27 mouse cellular contexts compared by ENCODE assay signal in the genomic region with DNA sequence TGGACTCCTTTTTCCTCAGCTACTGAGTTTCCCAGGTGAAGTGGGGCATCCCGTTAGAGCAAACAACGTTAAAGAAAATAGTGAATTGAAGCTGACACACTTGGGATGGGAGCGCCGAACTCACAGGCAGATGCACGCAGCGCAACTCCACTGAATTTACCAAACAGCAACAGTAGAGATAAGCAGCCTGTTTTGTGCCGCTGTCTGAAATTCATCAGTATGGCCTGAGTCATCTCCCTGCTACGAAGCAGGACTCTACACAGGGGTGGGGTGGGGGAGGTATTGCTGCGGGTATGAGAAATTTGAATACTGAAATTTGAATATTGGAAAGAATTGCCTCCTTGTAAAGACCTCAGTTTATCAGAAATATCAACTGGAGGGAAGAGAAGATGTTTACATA. TPM values are rescaled to one million over a fixed set of nuclear protein-coding genes. Genes with fewer than 3 reads are reported as not detected.
"Had no signal": no experiment of that assay in that cellular context is flagged by ENCODE, and none has a peak within 500 bp of the region (broad histone marks: within the 10 kb centered on the region; RNA-seq: fewer than 3 reads in every experiment).

No protein-coding gene starts in this region.

- H3K27ac ChIP-seq: lung, embryonic 15.5 days; macrophage; midbrain, embryonic 12.5 days; neural tube, embryonic 12.5 days had no signal

- H3K4me3 ChIP-seq: lung, embryonic 15.5 days; megakaryocyte, embryonic 14.5 days; midbrain, embryonic 12.5 days; neural tube, embryonic 12.5 days had no signal

- H3K9me3 ChIP-seq: lung, embryonic 15.5 days; megakaryocyte, embryonic 14.5 days; midbrain, embryonic 12.5 days; neural tube, embryonic 12.5 days had no signal

- H3K9ac ChIP-seq: liver, postnatal 0 days; lung, embryonic 15.5 days; midbrain, embryonic 12.5 days; neural tube, embryonic 12.5 days had no signal

- DNase-seq: liver, postnatal 0 days; lung, adult 2 months; lung, postnatal 14 days; lung, postnatal 36 days; midbrain, embryonic 14.5 days; retina, postnatal 1 day; right cerebral cortex, adult 18-20 months; right cerebral cortex, postnatal 25 days; right cerebral cortex, postnatal 4 days; spleen, adult 18-20 months; thymus, adult 18-20 months; thymus, postnatal 14 days; thymus, postnatal 36 days had no signal

- H3K36me3 ChIP-seq: lung, embryonic 15.5 days; midbrain, embryonic 12.5 days; neural tube, embryonic 12.5 days had no signal

- ATAC-seq: liver, postnatal 0 days; lung, postnatal 0 days had no signal

- H3K4me2 ChIP-seq: lung, embryonic 15.5 days; midbrain, embryonic 12.5 days; neural tube, embryonic 12.5 days had no signal

RNA-seq across cellular contexts. Expression of a gene that starts 5.6 kb away (rescaled TPM):
- total RNA-seq: megakaryocyte progenitor cell, adult 5-6 weeks; monocyte, adult 5-6 weeks had no signal
- polyA plus RNA-seq: macrophage had no signal

RNA-seq across cellular contexts. Expression of a gene that starts 12.2 kb away (rescaled TPM):
- total RNA-seq: megakaryocyte progenitor cell, adult 5-6 weeks; midbrain, postnatal 0 days; monocyte, adult 5-6 weeks; neutrophil, adult 5-6 weeks had no signal
- polyA plus RNA-seq: lung, adult 2 months; lung, embryonic 15.5 days; lung, postnatal 0 days; macrophage; small intestine, adult 2 months; stomach, embryonic 14.5 days; stomach, embryonic 16.5 days; thymus, postnatal 0 days had no signal
